Mouse (Mus musculus) embryo, embryonic 11.5 days (tissue): ENCODE measurements around the gene Cux1.

ENCODE experiments used
- DNase-seq: peaks from one replicate; pipeline ENCODE4 v3.0.0-alpha.2; 2012; ENCODE audit warnings: low read depth, low spot score

The Cux1 gene

DNA sequence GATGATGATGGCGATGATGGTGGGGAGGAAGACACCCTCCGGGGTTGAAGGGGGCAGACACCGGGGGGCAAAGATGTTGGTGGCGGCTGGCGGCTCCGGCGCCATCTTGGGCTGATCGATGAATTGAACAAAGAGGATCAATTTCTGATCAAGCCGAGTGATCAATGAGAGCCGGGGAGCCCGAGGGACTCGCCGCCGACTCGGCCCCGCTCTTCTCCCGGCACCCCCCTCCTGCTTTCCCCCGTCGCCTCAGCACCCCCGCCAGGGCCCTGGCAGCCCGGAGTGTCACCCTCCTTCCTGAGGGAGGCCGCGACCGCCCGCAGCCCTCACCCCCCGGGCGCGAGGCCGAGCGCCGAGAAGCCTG lies 496 bp downstream of the Cux1 start:
- DNase-seq, result no peak

DNA sequence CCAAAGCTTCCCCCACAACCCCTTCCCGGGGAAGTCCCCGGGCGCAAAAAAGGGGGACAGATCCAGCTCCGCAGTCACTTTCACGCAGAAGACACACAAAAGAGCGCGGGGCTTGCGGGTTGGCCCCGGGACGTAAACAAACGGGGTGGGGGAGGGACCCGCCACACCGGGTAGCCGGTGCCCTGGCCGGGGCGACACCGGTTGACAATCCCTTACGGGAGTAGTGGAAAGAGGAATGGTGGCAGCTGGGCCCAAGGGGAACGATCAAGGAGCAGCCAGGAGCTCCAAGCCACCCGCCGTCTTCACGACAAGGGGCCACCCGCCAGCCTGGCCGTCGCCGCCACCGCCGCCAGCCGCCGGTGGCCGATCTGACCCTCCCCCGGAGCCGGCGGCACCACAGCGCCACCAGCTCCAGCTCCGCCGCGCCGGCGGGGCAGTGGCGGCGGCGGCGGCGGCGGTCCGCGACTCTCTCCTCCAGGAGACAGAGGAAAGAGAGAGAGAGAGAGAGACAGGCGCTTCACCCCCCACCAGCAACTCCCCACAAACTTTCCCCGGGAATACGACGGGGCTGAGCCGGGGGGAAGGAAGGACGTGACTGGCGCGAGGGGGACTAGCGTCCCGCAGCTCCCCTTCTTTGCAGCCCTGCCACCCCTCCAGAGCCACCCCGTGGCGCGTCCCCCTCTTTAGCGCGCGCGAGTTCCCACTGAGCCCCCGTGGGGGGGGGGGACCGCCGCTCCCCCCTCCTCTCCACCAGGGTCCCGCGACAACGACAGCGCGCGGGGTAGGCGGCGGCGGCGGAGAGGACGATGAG lies 1.1 kb downstream of the Cux1 start:
- no peak for DNase-seq

- no peak for DNase-seq
Measured at GRCm38 (mm10) chr5:136565311-136565811, 1.9 kb downstream of the Cux1 start.

GRCm38 (mm10) chr5:136564613-136565299 lies 2.5 kb downstream of the Cux1 start:
- no peak for DNase-seq

DNA sequence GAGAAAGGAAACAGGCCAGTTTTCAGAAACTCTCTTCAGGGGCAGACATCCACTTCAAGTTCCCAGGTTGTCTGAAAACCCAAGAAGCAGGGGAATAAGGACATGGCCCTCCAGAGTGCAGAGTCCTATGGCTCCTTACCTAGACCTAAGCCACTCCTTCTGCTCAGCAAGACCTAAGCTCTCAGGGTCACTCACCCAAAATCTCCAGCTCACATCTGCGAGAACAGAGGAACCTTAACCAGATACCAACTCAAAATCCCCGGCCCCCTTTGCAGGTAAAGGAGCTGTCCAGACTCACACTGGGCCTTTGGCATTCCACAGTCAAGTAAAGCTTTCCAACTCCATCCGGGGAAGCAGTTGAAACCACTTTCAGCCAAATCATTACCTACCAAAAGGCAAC lies 3.3 kb downstream of the Cux1 start:
- DNase-seq, result no peak

- DNase-seq, result no peak
Measured at GRCm38 (mm10) chr5:136563104-136563503, 4.2 kb downstream of the Cux1 start.

DNA sequence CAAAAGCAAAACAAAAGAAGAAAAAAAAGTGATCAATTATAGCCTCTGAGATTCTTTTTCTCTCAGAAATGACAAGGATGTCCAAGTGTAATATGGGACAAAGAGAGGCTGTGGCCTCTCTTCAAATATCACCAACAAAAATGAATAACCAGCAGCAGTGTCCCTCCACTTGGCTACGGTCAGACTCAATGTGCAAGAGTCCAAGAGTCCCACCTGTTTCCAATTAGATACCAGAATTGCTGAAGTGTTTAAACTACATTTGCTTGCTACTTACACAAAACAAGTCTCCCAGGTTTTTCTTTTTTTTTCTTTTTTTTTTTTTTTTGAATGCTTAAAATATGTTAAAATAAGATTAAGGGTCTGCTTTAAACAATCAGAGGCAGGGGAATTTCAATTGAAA lies 5.1 kb downstream of the Cux1 start:
- DNase-seq, result no peak

- no peak for DNase-seq
Measured at GRCm38 (mm10) chr5:136561641-136562040, 5.6 kb downstream of the Cux1 start.

- no peak for DNase-seq
Measured at GRCm38 (mm10) chr5:136560656-136561055, 6.6 kb downstream of the Cux1 start.

DNA sequence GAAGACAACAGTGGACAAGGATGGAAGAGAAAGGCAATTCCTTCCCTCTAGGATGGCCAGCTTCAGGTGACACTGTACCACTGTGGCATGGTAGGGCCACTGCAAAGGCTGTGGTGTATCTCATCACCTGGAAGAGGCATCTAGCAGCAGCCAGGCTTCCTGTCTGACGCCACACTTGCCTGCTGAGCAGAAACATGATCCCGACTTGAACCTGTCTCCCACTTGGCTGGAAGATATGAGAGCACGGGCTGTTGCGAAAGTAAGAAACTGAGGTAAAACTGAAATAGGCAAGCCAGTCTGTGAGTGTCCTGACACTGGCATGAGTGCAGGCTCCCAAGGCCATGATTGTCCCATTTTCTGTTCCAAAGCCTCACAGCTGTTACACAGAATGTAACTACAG lies 9.8 kb downstream of the Cux1 start:
- DNase-seq, result no peak

GRCm38 (mm10) chr5:136556328-136557262 lies 10.7 kb downstream of the Cux1 start:
- DNase-seq, result no peak

DNA sequence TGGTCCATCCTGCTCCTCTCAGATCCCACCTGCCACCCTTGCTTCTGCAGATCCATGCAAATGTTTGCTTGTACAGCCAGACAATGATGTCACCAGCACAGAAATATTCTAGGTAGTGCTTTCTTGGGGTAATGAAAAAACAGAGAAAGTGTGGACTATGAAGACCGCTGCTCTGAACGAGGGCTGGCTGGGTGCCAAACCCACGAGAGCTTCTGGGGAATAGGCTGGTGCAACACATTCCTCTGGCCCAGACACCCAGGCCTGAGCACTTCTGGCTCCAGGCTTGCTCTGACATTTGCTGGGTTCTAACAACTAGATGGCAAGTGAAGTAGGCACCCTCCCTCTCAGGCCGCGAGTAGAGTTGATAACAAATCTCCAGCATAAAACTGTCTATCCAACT lies 11.6 kb downstream of the Cux1 start:
- no peak for DNase-seq

- no peak for DNase-seq
Measured at GRCm38 (mm10) chr5:136552832-136553231, 14.5 kb downstream of the Cux1 start.

DNA sequence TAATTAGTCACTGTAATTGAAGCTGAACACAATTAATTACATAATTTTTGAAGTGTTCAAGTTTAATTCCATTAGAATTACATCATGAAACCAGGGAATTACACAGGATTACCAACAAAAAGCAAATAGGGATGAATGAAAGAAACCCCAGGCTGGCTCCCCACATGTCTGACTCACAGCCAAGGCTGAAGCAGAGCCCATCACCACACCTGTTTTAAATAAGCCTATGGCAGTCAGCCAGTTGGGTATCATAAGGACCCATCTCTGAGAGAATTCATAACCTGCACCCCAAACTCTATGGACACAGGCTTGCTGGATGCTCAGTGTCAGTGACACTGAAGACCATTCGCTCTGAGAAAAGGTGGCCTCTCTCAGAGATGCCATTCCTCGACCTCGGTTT lies 15.2 kb downstream of the Cux1 start:
- DNase-seq, result no peak

DNA sequence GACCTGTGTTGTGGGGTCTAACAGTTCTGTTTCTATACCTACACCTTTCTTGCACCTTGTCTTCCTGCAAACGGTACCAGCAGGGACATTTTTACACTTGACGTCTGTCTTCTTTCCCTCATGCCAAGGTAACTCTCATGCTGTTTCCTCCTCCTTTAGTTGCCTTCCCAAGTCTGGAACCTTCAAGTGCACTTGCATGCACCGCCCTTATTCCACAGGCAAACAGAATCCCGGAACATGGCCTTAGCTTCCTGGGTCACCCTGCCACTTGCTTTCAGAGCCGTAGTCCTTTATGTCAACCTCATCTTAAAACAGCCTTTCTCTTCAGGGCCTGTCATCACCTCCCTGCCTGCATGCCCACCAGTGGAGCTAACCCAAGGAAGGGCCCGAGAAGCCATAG lies 15.7 kb downstream of the Cux1 start:
- no peak for DNase-seq

DNA sequence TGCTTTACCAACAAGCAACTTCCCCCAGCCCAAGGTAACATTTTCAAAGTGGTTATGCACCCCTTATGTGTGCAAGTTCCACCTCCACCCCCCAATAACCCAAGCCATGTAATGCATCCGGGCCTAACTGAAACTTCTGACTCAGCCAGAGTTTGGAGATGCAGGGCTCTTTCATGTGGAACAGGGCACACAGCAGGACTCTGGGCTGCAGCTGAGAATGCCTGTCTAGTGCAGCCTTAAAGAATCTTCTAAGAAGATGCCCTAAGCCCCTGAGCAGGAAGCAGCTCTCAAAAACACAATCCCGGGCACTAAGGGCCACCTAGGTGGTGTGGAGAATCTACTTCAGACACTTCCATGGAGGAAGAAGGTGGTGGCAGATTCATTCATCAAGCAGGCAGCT lies 16.6 kb downstream of the Cux1 start:
- no peak for DNase-seq

GRCm38 (mm10) chr5:136548776-136549175 lies 18.5 kb downstream of the Cux1 start:
- no peak for DNase-seq

- DNase-seq, result no peak
Measured at GRCm38 (mm10) chr5:136545061-136545460, 22.2 kb downstream of the Cux1 start.

GRCm38 (mm10) chr5:136543171-136543570 lies 24.1 kb downstream of the Cux1 start:
- no peak for DNase-seq

- DNase-seq, result no peak
Measured at GRCm38 (mm10) chr5:136540952-136541351, 26.3 kb downstream of the Cux1 start.

- no peak for DNase-seq
Measured at GRCm38 (mm10) chr5:136540055-136540838, 27.0 kb downstream of the Cux1 start.
